Mouse (Mus musculus): Measurements from ENCODE around the gene Rps10.

DNA sequence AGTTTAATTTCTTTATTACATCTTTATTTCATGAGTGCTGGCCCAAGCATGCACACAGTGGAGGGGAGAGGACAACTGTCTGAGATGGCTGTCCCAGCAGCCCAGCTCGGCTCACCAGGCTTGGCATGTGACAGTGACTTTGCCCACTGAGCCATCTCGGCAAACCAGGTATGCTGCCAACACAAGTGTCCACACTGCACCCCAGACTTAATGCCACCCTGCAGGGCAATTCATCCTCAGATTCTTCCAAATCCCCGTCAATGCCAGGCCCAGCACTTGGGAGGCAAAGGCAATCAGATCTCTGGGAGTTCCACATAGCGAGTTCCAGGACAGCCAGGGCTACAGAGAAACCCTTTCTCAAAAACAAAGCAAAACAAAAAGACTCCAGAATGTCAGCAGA lies 23.5 kb downstream of the Rps10 start:
- TF ChIP-seq FLI1 (IDR thresholded peaks at IDR 0.05; ENCODE audit: low read length) (no peak), GATA1 (IDR thresholded peaks at IDR 0.05; ENCODE audit: borderline replicate concordance, low read length) (no peak)

Data from megakaryocyte, embryonic 14.5 days (primary cell).